Mouse (Mus musculus): Measurements from ENCODE around the gene Clstn1.

DNA sequence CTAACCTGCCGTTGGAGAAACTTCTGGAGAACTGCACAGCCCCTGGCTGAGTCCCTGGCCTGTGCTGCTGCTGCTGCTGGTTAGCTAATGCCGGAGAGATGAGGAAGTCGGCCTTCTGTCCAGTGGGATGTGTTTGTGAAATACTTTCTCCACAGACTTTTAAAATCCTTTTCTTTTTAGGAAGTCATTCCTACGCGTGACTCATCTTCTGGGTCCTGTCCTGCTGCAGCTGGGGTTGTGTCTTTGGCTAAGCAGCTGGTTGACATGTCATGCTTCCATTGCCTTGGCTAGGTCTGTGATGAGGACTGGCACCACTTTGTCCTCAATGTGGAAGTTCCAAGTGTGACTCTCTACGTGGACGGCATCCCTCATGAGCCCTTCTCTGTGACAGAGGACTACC is 51.7 kb downstream of the Clstn1 start:
- no peak for TF ChIP-seq POLR2AphosphoS2 (IDR thresholded peaks at IDR 0.05; ENCODE audit: insufficient read length, low read depth)
- no peak for TF ChIP-seq POLR2A (IDR thresholded peaks at IDR 0.05; ENCODE audit: insufficient read length, low read depth)
- no peak for TF ChIP-seq USF1 (IDR thresholded peaks at IDR 0.05; ENCODE audit: low read depth)
- no peak for TF ChIP-seq TCF12 (IDR thresholded peaks at IDR 0.05; ENCODE audit: insufficient read depth, poor library complexity, severe bottlenecking)
- no peak for TF ChIP-seq CEBPB (IDR thresholded peaks at IDR 0.05; ENCODE audit: insufficient read depth, poor library complexity, severe bottlenecking)
- no peak for TF ChIP-seq MAX (IDR thresholded peaks at IDR 0.05; ENCODE audit: low read depth)
- TF ChIP-seq E2F4 (IDR thresholded peaks at IDR 0.05; ENCODE audit: insufficient read depth), result no peak

All from myocyte (in vitro differentiated cells).